ENCODE assay signal across 7 mouse cellular contexts in the genomic region with DNA sequence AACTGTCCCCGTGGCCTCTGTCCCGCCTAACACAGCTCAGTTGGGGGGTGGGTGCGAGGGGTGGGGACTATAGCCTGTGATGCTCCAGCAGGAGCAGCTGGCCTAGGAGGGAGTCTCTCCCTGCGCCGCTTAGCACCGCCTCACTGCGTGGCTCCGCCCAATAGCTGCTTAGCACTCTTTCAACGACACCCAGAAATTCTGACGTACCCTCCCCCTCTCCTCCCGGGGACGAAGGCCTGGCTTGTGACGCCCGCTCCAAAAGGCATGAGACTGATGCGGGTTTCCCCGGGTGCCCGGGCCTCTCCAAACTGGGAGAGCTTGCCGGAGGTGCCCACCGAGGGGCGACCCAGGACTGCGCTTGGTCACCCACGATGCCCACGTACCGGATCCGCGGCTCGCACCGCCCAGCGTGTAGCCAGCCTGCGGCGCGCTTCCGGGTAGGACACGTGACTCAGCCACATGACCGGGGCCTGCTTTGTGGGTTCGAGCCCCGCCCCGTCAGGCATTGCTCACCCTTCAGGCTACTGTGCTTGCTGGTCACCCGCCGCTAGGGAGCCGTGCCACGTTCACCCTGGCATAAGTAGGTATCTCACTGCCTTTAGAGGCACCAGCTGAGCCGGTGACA. TPM values are rescaled to one million over a fixed set of nuclear protein-coding genes. Genes with fewer than 3 reads are reported as not detected.
DNase-seq lines count a peak whose midpoint lies in the region; ATAC-seq and TF ChIP-seq lines count a peak whose summit lies in the region.

A gene (minus strand): TSS at position 448 of the 625 bp plus-strand sequence.

- H3K36me3 ChIP-seq in embryonic facial prominence, embryonic 12.5 days = no peaks in the 10 kb centered on the region
- H3K36me3 ChIP-seq in kidney, adult 2 months (ENCODE audit: control insufficient read depth, insufficient read depth, low read length) = no peaks in the 10 kb centered on the region
- H3K36me3 ChIP-seq in limb, embryonic 12.5 days = no peaks in the 10 kb centered on the region
- H3K36me3 ChIP-seq in midbrain, embryonic 15.5 days (replicated peaks) = no peaks in the 10 kb centered on the region
- H3K36me3 ChIP-seq in spleen, adult 2 months (ENCODE audit: control insufficient read depth, insufficient read depth, low read length) = peaks cover 3% of the 10 kb centered on the region; the same call in 1 of the 2 replicates

- peak within 1 kb of the TSS; percentile 83 for H3K27ac ChIP-seq in embryonic facial prominence, embryonic 12.5 days
- peak within 1 kb of the TSS; percentile 29; the same call in 1 of the 2 replicates for H3K27ac ChIP-seq in kidney, adult 2 months (ENCODE audit: insufficient read depth, low read depth, low read length)
- peak within 1 kb of the TSS; percentile 80 for H3K27ac ChIP-seq in limb, embryonic 12.5 days
- peak within 1 kb of the TSS; percentile 94 for H3K27ac ChIP-seq in midbrain, embryonic 15.5 days
- peak within 1 kb of the TSS; percentile 86 for H3K27ac ChIP-seq in spleen, adult 2 months (ENCODE audit: insufficient read depth, low read length)

- TF ChIP-seq CTCF in kidney, adult 2 months (conservative IDR thresholded peaks at IDR 0.05; ENCODE audit: insufficient read depth, insufficient read length, low read depth, low read length) = 0 out of 2 replicates have a peak, but pooled peaks have one; percentile 10
- no peak for TF ChIP-seq CTCF in spleen, adult 2 months (IDR thresholded peaks at IDR 0.05; ENCODE audit: extremely low read depth, insufficient read depth, insufficient read length, insufficient replicate concordance)

- peak; percentile 95 for ATAC-seq in embryonic facial prominence, embryonic 12.5 days (ENCODE audit: insufficient number of reproducible peaks, insufficient read depth, low FRiP score, low TSS enrichment)
- peak; percentile 98 for ATAC-seq in limb, embryonic 12.5 days (ENCODE audit: insufficient number of reproducible peaks, insufficient read depth, low FRiP score, low TSS enrichment, low read depth)
- peak; percentile 98 for ATAC-seq in midbrain, embryonic 15.5 days (replicated peaks)

- under 1% methylated on average over 43 of the region's 43 CpGs for WGBS in embryonic facial prominence, embryonic 12.5 days
- WGBS in kidney, adult 2 months = 1% methylated on average over 43 of the region's 43 CpGs
- WGBS in limb, embryonic 12.5 days = under 1% methylated on average over 43 of the region's 43 CpGs
- WGBS in midbrain, embryonic 15.5 days = under 1% methylated on average over 40 of the region's 43 CpGs
- under 1% methylated on average over 42 of the region's 43 CpGs for WGBS in spleen, adult 2 months

- H3K9ac ChIP-seq in embryonic facial prominence, embryonic 12.5 days = peak within 1 kb of the TSS; percentile 53
- peak within 1 kb of the TSS; percentile 66 for H3K9ac ChIP-seq in limb, embryonic 12.5 days (replicated peaks)
- peak within 1 kb of the TSS; percentile 76 for H3K9ac ChIP-seq in midbrain, embryonic 15.5 days

- no peaks in the 10 kb centered on the region; the same call in 1 of the 2 replicates for H3K4me1 ChIP-seq in embryonic facial prominence, embryonic 12.5 days
- H3K4me1 ChIP-seq in kidney, adult 2 months (ENCODE audit: control insufficient read depth, insufficient read depth, low read length) = no peaks in the 10 kb centered on the region
- H3K4me1 ChIP-seq in limb, embryonic 12.5 days (replicated peaks) = peaks cover 4% of the 10 kb centered on the region; the same call in 1 of the 2 replicates
- H3K4me1 ChIP-seq in midbrain, embryonic 15.5 days = peaks cover 11% of the 10 kb centered on the region; the same call in 1 of the 2 replicates
- H3K4me1 ChIP-seq in spleen, adult 2 months (ENCODE audit: control insufficient read depth, insufficient read depth, insufficient read length) = peaks cover 2% of the 10 kb centered on the region

- no peak for TF ChIP-seq POLR2A in kidney, adult 2 months (IDR thresholded peaks at IDR 0.05; ENCODE audit: low read depth, low read length)
- TF ChIP-seq POLR2A in spleen, adult 2 months (IDR thresholded peaks at IDR 0.05; ENCODE audit: low read depth, low read length) = no peak; the same call in 1 of the 2 replicates

- DNase-seq in adrenal gland, postnatal 25 days = peak; percentile 90
- DNase-seq in heart, adult 18-20 months = peak; percentile 90 to 93
- peak; percentile 90 for DNase-seq in kidney, adult 2 months
- DNase-seq in spleen, adult 2 months (ENCODE audit: low read depth in 1 of 2, low spot score in 2 of 2) = peak; percentile 76 to 86

- H3K27me3 ChIP-seq in embryonic facial prominence, embryonic 12.5 days = no peaks in the 10 kb centered on the region
- H3K27me3 ChIP-seq in kidney, adult 2 months (replicated peaks; ENCODE audit: control insufficient read depth, insufficient read depth, low read length) = no peaks in the 10 kb centered on the region
- H3K27me3 ChIP-seq in limb, embryonic 12.5 days = peaks cover 3% of the 10 kb centered on the region; the same call in 1 of the 2 replicates
- no peaks in the 10 kb centered on the region for H3K27me3 ChIP-seq in midbrain, embryonic 15.5 days (replicated peaks)
- H3K27me3 ChIP-seq in spleen, adult 2 months (ENCODE audit: control insufficient read depth, insufficient read depth, low read length) = no peaks in the 10 kb centered on the region

- no peaks in the 10 kb centered on the region for H3K9me3 ChIP-seq in embryonic facial prominence, embryonic 12.5 days
- H3K9me3 ChIP-seq in limb, embryonic 12.5 days = no peaks in the 10 kb centered on the region
- no peaks in the 10 kb centered on the region for H3K9me3 ChIP-seq in midbrain, embryonic 15.5 days

- H3K4me2 ChIP-seq in embryonic facial prominence, embryonic 12.5 days (replicated peaks) = peak within 1 kb of the TSS; percentile 49
- H3K4me2 ChIP-seq in limb, embryonic 12.5 days = peak within 1 kb of the TSS; percentile 61
- H3K4me2 ChIP-seq in midbrain, embryonic 15.5 days = peak within 1 kb of the TSS; percentile 61

- H3K4me3 ChIP-seq in embryonic facial prominence, embryonic 12.5 days = peak within 1 kb of the TSS; percentile 58
- H3K4me3 ChIP-seq in kidney, adult 2 months (ENCODE audit: insufficient read depth, low read depth, low read length) = peak within 1 kb of the TSS; percentile 61
- H3K4me3 ChIP-seq in limb, embryonic 12.5 days (replicated peaks) = peak within 1 kb of the TSS; percentile 65
- H3K4me3 ChIP-seq in midbrain, embryonic 15.5 days = peak within 1 kb of the TSS; percentile 69
- peak within 1 kb of the TSS; percentile 82 for H3K4me3 ChIP-seq in spleen, adult 2 months (ENCODE audit: extremely low read depth, insufficient read depth, insufficient read length)

RNA-seq across cellular contexts. Expression of the gene that starts here (rescaled TPM):
- 25.2 and 30.3 TPM in 2 replicates for total RNA-seq in adrenal gland, postnatal 25 days (2021)
- polyA plus RNA-seq in embryonic facial prominence, embryonic 12.5 days (2016; fragmentation: Nextera tagmentation; extraction: Ambion mirVana) = 16.7 and 17.7 TPM in 2 replicates
- total RNA-seq in heart, adult 18-20 months (2021) = 1 to 10 TPM; 1.4 to 1.5 TPM
- 20.1 and 23.6 TPM in 2 replicates for polyA plus RNA-seq in kidney, adult 2 months (2012; rRNA removed)
- polyA plus RNA-seq in limb, embryonic 12.5 days (2016; fragmentation: Nextera tagmentation; extraction: Ambion mirVana) = 14.5 and 15.4 TPM in 2 replicates
- 11.8 and 12.6 TPM in 2 replicates for polyA plus RNA-seq in midbrain, embryonic 15.5 days (2015; fragmentation: Nextera tagmentation; extraction: Ambion mirVana)
- polyA plus RNA-seq in spleen, adult 2 months (2012; rRNA removed) = 39.9 and 40.8 TPM in 2 replicates

Comparison
In these comparisons a context has a peak if more than half of its experiments do, and no peak if none do; other contexts are left out.
1. Peak in every context shown above with its lines: DNase-seq, ATAC-seq, H3K4me3 ChIP-seq and H3K27ac ChIP-seq.
2. RNA of the gene that starts here (total RNA-seq): 25.2 to 30.3 TPM in adrenal gland, postnatal 25 days; 1.4 to 1.5 TPM in heart, adult 18-20 months; every median in the first group is over 10 times any median in the second.
3. H3K27ac ChIP-seq: peak in every context shown above with its lines; median percentile 94 in midbrain, embryonic 15.5 days; 86 in spleen, adult 2 months; 83 in embryonic facial prominence, embryonic 12.5 days; 80 in limb, embryonic 12.5 days; 29 in kidney, adult 2 months.